Mouse (Mus musculus) testis, postnatal 14 days (tissue): ENCODE measurements around the gene Gm4756.
"Not testable (repeated sequence)": the region's sequence is repeated elsewhere in the genome, so short reads cannot be mapped to it uniquely, and the experiment has no call there.

Experiments used
- DNase-seq: peaks from one replicate; pipeline ENCODE4 v3.0.0; 2021; ENCODE audit warnings: low spot score

The Gm4756 gene

DNA sequence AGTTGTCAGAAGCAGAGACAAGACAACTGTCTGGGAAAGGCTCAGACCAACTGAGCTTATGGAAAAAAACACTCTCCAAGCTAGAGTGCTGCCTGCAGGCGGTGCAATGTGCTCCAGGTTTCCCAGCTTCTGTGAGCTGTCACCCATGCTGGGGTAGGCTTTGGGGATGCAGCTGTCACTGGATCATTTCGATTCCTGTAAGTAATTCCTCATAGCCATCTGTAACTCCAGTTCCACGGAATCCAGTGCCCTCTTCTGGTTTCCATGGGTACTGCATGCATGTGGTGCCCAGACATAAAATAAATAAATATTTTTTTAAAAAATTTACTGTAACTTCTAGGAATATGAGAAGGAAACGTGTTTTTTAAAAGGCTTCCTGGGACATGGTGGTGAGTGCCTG lies 5.2 kb upstream of the Gm4756 start:
- DNase-seq: no peak

DNA sequence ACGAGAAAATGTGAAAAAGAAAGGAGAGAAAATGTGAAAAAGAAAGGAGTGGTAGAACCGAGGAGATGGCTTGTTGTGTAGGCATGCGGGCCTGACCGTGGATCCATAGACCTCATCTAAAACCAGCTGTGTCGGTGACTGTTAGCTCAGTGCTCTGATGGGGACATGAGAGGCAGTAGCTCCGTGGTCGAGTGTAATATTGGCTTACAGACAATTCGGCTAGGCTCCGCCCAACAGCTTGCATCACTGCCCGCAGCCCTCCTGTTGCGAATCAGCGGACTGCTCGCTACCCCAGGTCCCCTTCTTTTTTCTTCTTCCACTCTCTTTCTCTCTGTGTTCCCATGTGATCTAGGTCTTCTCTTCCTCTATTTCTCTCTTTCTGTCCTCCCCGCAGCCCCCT lies 540 bp downstream of the Gm4756 start:
- no peak for DNase-seq

DNA sequence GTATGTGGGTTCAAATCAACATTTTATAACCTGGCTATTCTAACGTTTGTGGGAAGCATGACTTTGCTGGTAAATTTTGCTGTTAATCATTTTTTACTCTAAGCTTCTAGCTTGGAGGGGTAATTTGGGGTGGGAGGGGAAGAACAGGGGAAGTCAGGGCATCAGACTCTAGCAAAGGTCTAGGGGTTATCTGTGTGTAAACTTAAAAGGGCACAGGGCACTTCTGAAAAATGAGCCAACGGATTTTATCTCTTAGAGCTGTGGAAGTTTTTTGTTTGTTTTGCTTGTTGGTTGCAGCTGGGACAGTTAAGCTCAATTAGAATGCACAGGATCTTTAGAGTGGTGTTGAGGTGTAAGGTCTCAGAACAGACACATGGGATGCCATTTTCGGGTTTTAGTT lies 11.4 kb downstream of the Gm4756 start:
- DNase-seq: no peak

DNA sequence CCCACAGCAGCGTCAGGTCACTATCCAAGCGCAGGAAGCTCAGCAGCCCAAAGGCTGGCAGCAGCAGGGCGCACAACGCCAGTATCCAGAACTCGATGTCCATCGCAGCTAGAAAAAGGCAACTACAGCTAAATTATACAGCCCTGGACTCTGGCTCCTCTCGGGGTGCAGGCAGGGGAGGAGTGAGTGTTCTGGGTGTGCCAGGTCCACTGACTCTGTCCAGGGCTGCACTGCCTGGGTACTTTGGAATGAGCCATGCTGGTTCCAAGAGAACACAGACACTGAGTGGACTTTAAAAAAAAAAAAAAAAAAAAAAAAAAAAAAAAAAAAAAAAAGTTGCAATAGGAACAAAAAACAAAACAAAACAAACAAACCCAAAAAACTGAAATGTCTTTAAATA lies 20.7 kb downstream of the Gm4756 start:
- no peak for DNase-seq

DNA sequence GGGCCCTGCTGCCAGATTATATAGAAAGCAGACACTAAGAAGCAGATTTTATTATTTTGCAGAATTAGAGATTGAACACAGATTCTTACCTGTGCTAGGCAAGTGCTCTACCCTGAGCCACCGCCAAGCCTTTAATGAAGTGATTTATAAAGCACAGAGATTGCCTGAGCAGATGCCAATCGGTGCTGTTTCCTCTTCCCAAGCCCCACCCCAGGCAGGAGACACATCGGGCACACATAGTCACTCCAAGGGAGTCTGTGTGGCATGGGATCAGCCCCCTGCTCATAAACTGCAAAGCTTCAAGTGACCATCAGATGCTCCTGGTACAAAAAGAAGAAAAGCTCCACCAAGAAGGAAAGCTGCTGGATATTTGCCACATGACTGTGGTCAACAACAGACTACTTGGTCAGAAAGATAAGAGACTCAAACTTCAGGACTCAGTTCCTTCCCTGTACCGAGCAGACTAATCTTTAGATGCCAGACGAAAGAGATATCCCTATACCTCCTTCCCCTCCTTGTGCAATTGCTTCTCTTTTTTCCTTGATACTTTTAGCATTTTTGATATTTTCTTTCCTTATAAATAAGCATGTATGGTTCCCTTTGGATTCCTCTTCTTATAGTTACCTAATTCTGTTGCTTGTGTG lies 26.5 kb downstream of the Gm4756 start:
- DNase-seq: no peak

DNA sequence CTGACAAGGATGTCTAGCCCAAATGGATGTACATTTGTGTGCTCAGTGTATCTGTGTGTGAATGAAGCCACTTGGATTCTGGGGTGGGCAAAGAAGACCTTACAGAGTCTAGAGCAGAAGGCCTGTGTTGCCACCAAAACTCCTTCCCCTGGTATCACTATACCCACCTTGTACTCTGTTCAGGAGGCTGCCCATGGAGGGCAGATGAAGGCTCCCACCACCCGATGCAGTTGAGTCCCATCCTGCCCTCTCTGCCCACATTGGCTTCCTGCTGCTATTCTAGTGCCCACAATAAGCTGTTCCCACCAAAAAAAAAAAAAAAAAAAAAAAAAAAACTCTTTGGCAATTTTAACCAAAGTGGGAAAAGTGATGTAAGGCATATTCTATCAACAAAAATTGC lies 28.0 kb downstream of the Gm4756 start:
- no peak for DNase-seq

DNA sequence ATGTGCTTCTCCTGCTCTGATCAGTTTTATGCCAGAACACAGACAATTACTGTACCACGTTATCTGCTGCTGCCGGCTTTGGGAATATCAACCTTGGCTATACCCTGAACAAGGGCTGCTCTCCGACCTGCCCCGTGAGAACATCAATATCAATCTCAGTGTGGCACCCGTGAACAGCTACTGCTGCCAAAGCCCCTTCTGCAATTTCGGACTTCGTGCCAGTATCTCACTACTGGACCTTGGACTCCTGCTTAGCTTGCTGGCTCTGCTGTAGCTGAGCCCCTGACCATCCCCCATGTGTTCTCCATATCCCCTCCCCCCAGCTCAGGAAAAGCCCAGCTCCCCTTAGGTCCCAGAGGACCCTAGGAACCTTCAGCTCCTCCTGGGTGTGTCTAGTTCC lies 28.6 kb downstream of the Gm4756 start:
- DNase-seq: no peak

DNA sequence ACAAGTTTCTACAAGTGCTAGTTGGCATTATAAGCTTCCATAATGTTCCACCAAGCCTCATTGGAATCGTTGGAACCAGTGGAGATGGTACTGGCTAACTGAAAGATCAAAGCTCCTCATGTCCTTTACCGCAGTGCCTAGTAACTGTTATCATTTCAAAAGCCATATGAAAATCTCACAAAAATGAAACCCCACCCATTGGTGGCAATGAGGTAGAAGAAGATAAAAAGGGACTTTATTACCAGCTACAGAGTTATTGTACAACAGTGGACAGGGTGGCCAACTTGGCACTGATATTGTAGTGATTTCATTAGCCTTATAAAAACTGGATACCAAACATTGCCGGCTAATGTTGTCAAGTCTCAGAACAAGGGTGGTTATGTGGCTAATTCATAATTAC lies 37.4 kb downstream of the Gm4756 start:
- no peak for DNase-seq

DNA sequence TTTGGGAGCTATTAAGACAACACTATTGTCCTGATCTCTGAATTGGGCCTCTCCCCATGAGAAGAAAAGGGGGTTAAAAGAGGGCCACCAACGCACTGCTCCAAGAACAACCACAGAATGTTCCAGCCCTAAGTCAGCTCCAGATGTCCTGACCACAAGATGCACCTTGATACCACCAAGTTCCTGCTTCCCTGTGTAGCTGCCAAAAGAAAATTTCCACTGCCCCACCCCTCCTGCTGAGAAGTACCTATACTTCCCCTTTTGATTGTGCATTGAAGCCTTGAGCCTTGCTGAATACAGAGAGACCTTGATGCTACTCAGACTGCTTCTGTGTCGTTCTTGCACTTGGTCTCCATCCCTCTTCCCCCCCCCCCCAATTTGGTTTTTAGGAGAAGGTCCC lies 50.7 kb downstream of the Gm4756 start:
- not testable (repeated sequence) for DNase-seq

DNA sequence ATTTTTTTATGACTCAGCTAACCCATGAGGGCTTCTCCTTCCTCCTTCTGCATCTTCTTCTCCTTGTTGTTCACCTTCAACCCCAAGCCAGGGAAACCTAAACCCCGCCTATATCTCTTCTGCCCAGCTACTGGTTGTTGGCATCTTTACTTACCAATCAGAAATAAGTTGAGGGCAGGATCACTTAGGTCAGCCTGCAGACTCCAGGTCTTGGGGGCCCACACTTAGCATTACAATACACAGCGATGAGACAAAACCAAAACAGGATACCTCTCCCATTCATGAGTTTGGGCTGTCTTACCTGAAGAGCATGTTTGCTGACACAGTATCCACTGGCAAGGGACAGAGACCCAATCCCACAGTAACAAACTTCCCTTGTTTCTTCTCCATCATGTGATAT lies 55.5 kb downstream of the Gm4756 start:
- DNase-seq: no peak

DNA sequence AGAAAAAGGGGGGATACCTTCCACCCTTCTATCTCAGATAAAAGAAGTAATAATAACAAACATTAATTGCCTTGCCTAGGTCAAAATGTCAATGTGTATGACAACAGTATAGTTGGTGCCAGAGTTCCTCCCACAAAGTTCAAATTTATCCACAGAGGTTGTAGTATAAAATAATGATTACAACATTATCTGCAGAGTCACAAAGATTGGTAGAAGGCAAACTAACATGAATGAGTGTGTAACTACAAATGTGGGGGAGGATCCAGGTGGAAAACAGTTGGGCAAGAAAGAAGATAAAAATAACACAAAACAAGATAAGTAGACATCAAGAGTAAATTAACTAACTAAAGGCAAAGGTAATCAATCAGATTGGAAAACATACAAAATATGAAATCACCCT lies 56.5 kb downstream of the Gm4756 start:
- no peak for DNase-seq

DNA sequence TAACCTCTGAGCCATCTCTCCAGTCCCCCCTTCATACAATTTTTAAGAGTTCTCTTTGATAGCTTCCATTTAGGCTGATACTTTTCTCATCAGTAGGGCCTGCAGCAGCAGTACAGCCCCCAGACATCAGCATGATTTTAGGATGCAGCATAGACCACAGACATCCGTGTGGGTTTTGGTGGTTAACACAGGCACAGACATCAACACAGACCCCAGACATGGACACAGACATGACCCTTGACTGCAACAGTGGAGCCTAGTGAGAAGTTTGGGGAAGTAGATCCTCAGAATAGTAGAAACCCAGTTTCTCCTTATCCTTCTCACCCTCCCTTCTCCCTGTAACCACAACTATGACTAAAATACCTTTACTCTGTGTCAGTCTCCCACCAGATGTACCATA lies 64.1 kb downstream of the Gm4756 start:
- no peak for DNase-seq

DNA sequence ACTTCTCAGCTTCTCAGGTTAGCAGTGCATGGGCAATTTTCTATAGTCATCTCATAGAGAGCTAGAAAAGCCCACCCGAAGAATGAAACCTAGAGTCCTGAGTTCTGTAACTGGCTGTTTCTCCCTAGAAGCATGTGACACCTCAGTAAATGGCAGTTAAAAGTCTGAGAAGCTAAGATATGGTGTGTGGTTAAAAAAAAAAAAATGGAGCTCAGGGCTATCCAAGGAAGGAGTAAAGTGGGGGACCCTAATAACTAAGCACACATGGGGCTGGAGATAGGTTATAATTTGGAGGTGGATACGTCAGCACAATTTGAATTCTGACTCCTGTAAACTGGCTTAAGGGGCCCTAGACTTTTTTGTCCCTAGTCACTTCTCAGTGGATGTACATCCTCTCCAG lies 66.4 kb downstream of the Gm4756 start:
- DNase-seq: no peak

DNA sequence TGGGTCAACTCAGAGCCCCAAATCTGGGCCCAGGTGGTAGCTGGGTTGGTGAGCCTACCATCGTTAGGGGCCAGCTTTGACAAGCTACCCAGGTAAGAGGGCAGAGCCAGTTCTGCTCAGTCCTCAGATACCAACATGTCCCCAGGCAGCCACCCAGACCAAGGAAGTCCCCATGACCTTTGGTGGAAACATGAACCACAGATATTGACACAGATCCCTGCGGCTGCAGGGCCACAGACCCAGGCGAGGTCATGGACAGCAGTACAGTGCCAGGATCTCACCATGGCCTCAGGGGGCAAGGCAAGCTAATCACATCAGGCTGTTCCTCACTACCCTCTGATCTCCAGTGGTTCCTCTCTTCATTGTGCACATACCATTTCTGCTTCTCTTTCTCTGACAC lies 67.4 kb downstream of the Gm4756 start:
- no peak for DNase-seq

DNA sequence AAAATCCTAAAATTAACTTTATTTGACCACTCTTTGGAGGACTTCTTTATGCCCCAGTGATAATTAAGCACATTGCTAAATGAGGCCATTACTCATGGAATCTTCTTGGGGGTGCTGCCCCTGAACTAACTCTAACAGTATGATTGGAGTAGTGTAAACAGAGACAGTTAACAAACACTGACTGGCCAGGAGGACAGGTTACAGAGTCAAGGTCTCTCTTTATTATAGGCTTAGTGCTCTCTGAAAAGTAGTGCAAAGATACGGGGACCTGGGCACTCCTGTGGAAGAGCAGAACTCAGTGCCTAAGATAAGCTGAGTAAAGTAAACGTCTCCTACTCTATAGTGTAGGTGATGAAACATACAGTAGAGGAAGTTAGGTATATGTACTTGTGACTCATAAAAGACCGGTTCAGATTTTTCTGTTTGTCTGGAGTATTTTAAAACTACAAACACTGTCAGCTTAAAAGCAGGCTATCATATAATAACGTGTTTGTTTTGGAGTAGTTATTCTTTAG lies 85.1 kb downstream of the Gm4756 start:
- DNase-seq: no peak

DNA sequence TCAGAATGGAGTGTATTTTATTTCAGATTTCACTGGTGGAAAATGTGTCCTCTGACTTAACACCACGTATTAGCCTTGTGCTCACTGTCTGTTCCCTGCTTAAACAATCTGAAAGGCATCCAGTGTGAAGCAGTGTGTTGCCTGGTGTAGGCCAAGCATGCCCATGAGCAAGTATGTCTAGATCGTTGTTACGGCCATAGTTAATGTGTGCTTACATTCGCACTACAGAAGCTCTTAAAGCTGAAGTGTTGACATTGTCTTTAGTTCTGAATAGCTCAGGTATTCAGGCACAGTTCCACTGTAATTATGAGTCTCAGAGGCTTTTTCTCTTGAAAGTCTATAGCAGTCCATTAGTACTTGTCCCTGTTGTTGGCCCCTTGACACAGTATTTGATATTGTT lies 95.1 kb downstream of the Gm4756 start:
- DNase-seq: no peak

DNA sequence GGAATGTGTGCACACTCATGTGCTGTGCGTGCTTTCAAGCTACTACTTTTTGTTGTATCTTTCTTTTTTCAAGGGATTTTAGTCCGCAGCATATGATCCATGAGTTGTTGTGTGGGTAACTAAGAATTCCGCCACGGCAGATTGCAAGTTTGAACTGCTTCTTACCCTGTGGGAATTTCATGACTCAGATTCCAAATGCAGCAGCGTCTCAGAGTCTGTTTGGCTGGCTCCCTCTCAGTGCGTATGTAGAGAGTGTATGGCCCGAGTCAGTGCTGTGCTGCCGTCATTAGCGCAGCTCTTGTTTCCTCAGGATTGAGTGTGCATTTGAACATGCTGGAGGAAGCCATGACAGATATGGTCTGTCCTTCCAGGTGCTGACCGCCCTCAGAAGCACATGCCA lies 110.9 kb downstream of the Gm4756 start:
- no peak for DNase-seq

DNA sequence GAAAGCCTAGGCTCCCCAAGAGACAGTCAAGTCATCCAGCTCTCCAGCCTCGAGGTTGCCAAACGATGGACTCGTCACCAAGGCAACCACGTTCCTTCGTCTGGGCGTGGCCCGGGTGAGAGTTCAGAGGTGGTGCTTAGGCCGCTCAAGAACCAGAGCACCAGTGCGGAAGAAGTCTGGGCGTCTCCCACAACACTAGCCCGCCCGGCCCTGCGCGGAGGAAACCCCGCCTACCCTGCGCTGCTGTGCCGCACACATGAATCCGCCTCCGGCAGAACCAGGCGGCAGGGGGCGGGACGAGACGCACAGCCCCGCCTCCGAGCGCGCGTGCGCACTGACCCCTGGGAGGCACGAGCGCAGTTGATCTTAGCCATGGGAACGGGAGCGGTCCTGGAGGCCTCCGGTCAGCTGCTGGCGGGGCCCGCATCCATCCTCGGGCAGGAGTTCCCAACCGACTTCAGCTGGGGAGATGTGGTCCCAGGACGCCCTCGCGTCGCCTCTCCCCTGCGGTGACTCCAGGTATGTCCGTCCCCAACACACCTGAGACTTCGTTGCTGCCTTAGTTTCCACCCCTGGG lies 113.4 kb downstream of the Gm4756 start, which contains the start of gene Pcnx4:
Gene Pcnx4 (plus strand): TSS at position 363 of the 577 bp plus-strand sequence.
- DNase-seq: peak; percentile 96

DNA sequence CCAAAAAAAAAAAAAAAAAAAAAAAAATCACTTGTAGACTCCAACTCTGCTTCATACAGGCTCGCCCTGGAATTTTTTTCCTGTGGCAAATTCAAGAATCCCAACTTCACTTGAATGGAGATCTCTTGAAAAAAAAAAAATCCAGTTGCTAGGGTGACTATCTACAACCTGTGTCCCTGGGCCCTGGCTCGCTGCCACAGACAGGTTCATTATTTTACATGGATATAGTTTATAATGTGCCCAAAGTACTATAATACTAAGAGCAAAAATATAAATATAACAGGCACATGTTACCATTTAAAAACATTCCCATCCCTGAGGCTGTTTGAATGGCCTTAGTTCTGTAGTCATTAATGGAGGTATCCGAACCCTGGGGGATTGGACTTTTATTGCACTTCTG lies 113.9 kb downstream of the Gm4756 start:
- DNase-seq: no peak

DNA sequence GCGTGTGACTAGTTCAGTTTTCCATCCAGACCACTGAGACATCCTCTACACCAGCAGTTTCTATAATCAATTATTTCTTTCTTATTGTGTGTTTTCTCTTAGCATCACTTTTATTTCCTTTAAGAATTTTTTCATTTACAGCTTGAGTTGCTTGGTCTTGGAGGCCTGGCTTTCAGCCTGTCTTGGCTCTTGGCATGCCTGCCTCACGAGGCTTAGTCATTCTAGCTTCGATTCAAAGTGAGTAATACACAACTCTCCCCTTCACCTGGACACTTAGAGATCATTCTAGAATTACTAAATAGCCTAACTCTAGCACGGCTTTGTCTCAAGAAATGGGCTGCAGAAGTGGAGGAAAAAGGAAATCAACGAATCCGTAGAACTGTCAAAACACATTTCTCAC lies 115.5 kb downstream of the Gm4756 start:
- no peak for DNase-seq

DNA sequence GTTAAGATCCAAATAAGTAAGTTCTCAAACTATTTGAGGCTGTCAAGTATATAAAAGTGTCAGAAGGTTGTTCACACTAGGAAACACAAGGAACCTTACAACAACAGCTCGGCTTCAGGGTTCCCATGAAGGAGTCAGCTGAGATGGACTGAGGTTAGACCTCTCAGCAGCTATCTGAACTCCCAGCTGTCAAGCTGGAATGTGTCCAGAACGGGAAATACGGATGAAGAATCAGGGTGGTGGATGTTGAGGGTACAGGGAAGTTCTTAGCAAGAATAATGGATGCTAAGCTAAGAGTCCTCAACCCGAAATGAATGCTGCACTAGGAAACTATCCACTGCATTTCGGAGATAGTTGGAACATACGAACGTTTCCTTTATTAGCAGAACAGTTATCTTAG lies 117.2 kb downstream of the Gm4756 start:
- DNase-seq: no peak
